Mouse (Mus musculus): Measurements from ENCODE around the gene Baiap2l1. TPM values are rescaled to one million over a fixed set of nuclear protein-coding genes. Genes with fewer than 3 reads are reported as not detected.

The Baiap2l1 gene
- total RNA-seq, 2 experiments from 2014 or later = 5.1 to 7.0 TPM

- intact Hi-C loops (cut with DNase I) = loop anchor here (5.0 kb wide), 1 partner anchor 69 kb away; the partner anchor contains the start of gene Baiap2l1
- DNase-seq = no peak
Observed at GRCm38 (mm10) chr5:144288391-144288790, 69.5 kb downstream of the Baiap2l1 start.

GRCm38 (mm10) chr5:144287267-144287820, 70.6 kb downstream of the Baiap2l1 start:
- DNase-seq = no peak
- intact Hi-C loops (cut with DNase I) = loop anchor here (5.0 kb wide), 1 partner anchor 70 kb away; the partner anchor contains the start of gene Baiap2l1

- no peak for DNase-seq
Observed at GRCm38 (mm10) chr5:144286591-144287266, 71.2 kb downstream of the Baiap2l1 start.

GRCm38 (mm10) chr5:144284599-144284998, 73.3 kb downstream of the Baiap2l1 start:
- DNase-seq = no peak
- intact Hi-C loops (cut with DNase I) = no loop called here

More at GRCm38 (mm10) chr5:144286591-144287266, 71.2 kb downstream of the Baiap2l1 start:
- intact Hi-C loops (cut with DNase I) = loop anchor here (5.0 kb wide), 1 partner anchor 71 kb away; the partner anchor contains the start of gene Baiap2l1

GRCm38 (mm10) chr5:144283551-144284031, 74.3 kb downstream of the Baiap2l1 start:
- intact Hi-C loops (cut with DNase I) = no loop called here
- DNase-seq = no peak

GRCm38 (mm10) chr5:144282470-144283260, 75.2 kb downstream of the Baiap2l1 start:
- intact Hi-C loops (cut with DNase I) = no loop called here
- no peak for DNase-seq

- no peak for DNase-seq
- intact Hi-C loops (cut with DNase I) = no loop called here
Observed at GRCm38 (mm10) chr5:144279926-144280325, 78.0 kb downstream of the Baiap2l1 start.

GRCm38 (mm10) chr5:144279081-144279541, 78.8 kb downstream of the Baiap2l1 start:
- no peak for DNase-seq
- intact Hi-C loops (cut with DNase I) = no loop called here

- intact Hi-C loops (cut with DNase I) = no loop called here
- DNase-seq = no peak
Observed at GRCm38 (mm10) chr5:144278374-144278960, 79.4 kb downstream of the Baiap2l1 start.

- intact Hi-C loops (cut with DNase I) = no loop called here
- no peak for DNase-seq
Observed at GRCm38 (mm10) chr5:144276898-144277630, 80.8 kb downstream of the Baiap2l1 start.

- no peak for DNase-seq
- intact Hi-C loops (cut with DNase I) = no loop called here
Observed at GRCm38 (mm10) chr5:144274904-144275303, 83.0 kb downstream of the Baiap2l1 start.

- intact Hi-C loops (cut with DNase I) = no loop called here
Observed at GRCm38 (mm10) chr5:144271772-144272171, 86.1 kb downstream of the Baiap2l1 start.

GRCm38 (mm10) chr5:144271118-144271517, 86.8 kb downstream of the Baiap2l1 start:
- no peak for DNase-seq
- intact Hi-C loops (cut with DNase I) = no loop called here

More at GRCm38 (mm10) chr5:144271772-144272171, 86.1 kb downstream of the Baiap2l1 start:
- DNase-seq = no peak

- intact Hi-C loops (cut with DNase I) = no loop called here
- no peak for DNase-seq
Observed at GRCm38 (mm10) chr5:144270420-144270819, 87.5 kb downstream of the Baiap2l1 start.

GRCm38 (mm10) chr5:144269926-144270325, 88.0 kb downstream of the Baiap2l1 start:
- intact Hi-C loops (cut with DNase I) = loop anchor here (5.0 kb wide), 1 partner anchor 112 kb away; no protein-coding TSS in a partner anchor
- DNase-seq = no peak

GRCm38 (mm10) chr5:144267535-144268241, 90.2 kb downstream of the Baiap2l1 start:
- intact Hi-C loops (cut with DNase I) = loop anchor here (5.0 kb wide), 1 partner anchor 115 kb away; no protein-coding TSS in a partner anchor
- DNase-seq = peak in 1 of 2 experiments; percentile 60

GRCm38 (mm10) chr5:144263496-144263895, 94.4 kb downstream of the Baiap2l1 start:
- no peak for DNase-seq
- intact Hi-C loops (cut with DNase I) = no loop called here

- intact Hi-C loops (cut with DNase I) = no loop called here
- no peak for DNase-seq
Observed at GRCm38 (mm10) chr5:144263082-144263481, 94.8 kb downstream of the Baiap2l1 start.

- intact Hi-C loops (cut with DNase I) = no loop called here
- no peak for DNase-seq
Observed at GRCm38 (mm10) chr5:144261829-144262228, 96.1 kb downstream of the Baiap2l1 start.

Data from heart, postnatal 36 days (tissue).